Mouse (Mus musculus): ENCODE results near the gene Stard3.

Stard3 gene

DNA sequence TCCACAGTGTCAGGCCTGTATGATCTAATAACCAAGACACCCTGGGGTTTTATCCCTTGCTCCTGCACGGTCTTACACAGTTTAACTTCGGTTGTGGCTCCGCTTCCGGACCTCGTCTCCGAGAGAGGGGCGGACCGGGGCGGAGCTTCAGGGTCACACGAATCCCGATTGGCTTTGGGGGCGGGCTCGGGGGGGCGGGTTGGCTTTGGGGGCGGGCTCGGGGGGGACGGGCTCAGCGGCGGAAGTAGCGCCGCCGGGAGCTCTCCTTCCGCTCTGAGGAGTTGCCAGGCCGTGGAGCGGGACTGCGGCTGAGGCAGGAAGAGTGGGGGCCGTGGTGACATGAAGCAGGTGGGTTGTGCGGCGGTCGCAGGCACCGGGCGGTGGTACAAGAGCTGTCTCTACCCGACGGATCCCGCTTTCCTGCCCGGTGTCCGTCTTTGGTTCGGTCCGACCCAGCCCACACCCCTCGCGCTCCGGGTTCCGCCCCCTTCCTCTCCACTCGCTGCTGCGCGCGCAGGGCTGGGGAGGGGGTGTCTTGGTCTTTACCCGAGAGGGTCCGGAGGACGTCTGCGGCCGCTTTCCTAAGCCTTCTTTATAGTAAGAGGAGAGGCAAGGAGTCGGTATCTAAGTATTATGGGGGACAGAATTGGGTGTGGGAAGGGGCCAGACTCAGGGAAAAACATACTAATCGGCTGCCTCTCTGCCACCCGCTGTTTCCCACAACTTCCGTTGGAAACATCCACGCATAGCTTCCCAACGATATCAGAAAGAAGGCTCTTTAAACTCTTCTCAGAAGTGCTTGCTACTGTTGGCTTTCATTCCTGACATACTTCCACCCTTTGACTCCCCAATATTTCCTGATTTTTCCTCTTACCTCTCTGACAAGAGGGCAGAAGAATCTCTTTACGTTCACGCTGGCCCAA is at the start of gene Stard3:
Stard3 (plus strand) TSS at position 208 of the 923 bp plus-strand sequence.
- DNase-seq, result peak; percentile 87

DNA sequence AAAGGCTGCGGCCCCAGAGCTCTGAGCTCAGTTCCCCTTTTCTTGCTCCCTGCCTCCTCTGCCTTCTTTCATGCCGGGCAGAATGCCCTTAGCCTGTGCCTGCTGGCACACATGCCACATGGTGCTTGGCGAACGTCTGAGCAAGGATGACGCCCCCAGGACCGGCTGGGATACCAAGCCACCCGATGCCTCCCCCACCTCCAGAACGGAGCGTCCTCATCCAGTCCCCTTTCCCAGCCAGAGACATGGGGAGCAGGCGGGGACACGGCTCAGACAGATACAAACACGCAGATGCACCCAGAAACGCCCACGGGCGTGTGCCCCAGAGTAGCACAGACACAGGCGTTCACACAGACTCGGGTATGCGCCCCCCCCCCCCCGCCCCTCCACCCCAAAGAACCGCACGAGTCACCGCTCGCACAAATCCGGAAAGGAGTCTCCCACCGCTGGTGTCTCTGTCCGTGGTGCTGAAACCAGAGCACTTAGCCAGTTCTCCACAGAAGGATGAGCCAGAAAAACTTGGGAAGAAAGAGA is 44.3 kb upstream of the Stard3 start:
- DNase-seq, result peak; percentile 75

DNA sequence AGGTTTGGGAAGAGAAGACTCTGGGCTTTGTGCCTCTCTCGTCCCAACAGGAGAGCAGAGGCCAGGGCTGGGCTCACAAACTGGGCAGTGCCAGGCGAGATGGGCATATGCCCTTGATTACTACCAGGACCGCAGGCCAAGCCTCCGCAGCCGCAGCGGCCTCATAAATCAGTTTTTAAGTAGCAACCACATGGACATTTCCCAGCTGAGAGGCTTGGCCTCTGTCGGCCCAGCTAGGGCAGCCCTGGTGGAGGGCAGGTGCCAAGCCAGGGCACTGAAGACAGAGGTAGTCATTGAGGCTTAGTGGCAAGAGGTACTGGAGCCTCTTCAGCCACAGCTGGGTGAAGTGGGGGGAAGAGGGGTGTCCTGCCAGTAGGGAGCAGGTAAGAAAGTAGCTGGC is 40.7 kb upstream of the Stard3 start:
- no peak for DNase-seq

DNA sequence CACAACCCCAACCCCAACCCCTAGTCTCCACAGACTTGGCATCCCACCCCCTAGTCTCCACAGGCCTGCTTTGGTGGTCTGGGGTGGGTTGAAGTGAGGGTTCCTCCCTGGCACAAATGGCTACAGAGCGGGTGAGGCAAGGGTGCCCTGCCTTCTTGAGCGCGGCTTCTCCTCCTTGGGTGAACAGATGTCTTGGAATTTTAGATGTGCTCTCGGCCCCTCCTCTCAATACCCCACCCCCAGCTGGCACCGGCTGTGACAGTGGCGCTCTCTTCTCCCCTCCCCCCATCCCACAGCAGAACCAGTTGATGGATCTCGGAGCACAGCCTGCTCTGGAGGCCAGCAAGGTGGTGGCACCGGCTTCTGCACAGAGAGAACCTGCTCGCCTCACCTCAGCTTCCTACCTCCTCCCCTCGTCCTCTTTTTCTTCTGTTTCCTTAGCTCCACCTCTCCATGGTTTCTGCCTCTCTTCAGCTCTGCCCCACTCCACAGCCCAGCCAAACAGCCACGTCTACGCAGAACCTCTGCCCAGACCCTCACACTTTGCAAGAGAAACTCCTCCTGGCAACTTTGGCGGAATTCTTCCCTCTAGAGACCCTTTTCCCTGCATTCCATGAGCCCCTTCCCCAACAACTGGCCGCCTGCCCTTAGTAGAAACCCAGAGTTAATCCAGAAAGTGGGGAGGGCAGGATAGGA is 39.6 kb upstream of the Stard3 start:
- peak; percentile 71 for DNase-seq

DNA sequence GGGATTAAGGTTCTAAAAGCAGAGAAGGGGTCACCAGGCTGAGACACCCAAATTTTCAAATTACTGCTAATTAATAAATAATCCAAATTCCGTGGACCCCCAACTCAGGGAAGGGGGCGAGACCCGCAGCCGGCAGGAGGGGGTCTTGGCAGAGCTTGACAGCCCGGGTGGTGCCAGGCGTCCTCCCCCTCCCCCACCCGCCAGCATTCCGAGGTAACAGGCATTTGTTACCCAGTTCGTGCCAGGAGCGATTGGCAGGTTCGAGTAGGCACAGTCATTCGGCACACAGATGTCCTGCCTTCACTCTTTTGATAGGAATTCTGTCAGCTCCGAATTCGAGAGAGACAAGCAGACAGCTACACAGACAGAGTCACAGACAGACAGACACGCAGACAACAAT is 39.0 kb upstream of the Stard3 start:
- peak; percentile 75 for DNase-seq

DNA sequence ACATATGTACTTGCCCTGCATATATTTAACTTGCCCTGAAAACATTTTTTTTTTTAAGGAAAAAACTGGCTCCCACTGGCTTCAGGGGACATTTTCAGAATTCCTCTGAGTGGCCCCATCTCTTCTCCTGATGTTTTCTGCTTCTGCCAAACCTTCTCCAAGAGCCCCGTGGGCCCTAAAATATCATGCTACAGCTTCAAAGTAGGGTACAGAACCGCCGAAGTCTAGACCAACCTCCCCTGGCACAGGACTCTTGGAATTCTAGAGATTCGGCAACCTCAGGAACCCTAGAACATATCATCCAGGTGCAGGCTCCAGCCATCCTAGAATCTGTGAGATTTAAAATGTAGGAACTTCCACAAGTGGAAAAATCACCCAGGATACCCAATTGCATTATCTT is 38.6 kb upstream of the Stard3 start:
- DNase-seq, result no peak

DNA sequence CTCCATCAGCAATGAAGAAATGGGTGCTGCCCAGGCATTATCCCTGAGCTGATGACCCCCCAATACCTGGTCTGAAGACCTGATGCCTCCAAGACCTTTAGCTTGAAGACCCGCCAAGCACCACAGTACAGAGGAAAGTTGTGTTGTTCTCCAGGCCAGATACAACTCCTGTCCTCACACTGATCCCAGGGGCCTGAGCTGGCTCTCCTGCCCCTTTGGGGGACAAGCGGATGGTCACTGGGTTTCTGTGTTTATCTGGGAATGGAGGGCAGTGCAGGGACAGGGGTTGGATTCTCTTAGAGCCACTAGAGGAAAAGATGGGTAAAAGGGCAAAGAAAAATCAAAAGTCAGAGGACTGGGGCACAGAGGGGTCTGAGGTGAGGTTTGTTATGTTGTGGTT is 38.2 kb upstream of the Stard3 start:
- DNase-seq, result peak; percentile 56

DNA sequence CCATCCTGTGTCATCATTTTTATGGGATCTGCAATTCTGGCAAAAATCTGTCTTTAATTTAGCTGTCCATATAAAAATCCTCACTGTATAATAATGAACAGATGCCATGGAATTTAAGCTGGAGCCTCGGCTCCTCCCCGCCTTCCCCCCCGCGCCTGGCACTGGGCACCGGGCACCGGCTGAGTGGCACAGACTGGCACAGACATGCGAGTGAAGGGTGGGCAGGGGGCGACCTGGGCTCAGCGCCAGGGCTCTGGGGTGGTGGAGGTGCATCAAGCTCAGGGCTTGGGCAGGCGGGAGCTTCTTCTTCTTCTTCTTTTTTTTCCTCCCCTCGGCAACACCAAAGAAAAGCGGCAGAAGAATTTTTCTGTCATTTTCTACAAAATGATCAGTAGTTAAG is 37.8 kb upstream of the Stard3 start:
- peak; percentile 79 for DNase-seq

DNA sequence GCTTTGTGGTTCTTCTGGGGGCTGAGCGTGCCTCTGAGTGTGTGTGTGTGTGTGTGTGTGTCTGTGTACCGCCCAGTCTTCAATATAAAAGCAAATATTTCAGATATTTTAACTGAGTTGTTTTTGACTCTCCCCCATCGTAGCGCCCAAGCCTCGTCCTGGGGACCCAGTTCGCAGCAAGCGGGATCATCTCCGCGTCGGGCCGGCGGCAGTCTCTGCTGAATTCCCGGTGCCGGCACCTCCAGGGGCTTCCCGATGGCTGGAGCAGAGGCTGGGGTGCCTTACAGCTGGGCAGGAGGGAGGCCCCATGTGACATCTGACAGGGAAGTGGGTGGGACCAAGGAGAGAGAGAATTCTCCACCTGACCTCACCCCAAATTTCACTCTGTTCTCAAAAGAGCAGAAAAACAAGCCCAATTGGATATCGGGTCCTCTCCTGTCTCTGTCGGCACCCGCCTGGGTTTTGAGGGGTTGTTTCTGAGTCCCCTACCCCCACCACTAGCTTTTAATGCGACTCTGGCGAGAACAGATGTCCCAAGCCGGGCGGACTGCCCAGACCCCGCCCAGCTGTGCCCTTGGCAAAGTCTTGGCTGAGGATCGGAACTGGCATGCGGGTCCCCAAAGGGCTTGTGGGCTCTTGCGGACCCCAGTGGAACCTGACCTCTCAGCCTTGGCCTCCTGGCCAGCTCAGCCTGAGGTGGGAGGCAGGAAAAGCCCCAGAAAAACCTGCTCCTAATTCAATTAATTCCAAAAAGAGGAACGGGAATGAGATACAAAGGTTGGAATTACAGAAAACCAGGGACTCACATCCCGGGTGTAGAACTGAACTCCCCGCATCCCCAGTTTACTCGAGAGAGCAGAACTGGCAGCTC is 37.1 kb upstream of the Stard3 start:
- peak; percentile 76 for DNase-seq

DNA sequence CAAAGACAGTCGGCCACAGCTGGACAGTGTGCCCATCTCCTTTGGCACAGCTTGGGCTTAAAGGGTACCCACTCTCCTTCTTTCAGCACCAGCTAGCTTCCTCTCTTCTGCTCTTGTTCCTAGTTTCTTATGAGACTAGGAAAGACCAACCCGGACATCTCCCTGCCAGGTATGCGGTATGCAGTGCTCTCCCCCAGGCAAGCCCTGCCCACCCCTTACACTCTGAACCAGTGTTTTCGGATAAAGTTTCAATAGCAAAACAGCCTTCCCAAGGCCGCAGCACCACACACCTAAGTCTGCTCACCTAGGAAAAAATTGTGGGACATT is 36.5 kb upstream of the Stard3 start:
- no peak for DNase-seq

DNA sequence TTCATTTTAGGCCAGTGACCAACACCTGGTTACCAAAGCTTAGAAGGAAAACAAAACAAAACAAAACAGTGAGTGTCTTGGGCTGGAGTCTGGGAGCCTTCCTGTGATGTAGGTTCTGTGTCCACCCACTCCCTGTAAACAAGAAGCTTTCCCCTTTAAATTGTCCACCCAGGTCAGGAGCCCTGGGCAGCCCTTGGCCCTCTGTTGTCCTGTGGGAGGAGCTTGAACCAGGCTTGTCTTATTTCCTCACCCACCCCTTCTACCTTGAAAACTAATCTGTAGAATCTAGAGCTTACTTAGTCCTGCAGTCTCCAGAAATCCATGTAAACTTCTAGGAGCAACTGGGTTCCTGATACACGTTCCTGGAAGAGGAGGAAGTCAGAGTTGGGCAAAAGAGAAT is 36.0 kb upstream of the Stard3 start:
- DNase-seq, result peak; percentile 63

DNA sequence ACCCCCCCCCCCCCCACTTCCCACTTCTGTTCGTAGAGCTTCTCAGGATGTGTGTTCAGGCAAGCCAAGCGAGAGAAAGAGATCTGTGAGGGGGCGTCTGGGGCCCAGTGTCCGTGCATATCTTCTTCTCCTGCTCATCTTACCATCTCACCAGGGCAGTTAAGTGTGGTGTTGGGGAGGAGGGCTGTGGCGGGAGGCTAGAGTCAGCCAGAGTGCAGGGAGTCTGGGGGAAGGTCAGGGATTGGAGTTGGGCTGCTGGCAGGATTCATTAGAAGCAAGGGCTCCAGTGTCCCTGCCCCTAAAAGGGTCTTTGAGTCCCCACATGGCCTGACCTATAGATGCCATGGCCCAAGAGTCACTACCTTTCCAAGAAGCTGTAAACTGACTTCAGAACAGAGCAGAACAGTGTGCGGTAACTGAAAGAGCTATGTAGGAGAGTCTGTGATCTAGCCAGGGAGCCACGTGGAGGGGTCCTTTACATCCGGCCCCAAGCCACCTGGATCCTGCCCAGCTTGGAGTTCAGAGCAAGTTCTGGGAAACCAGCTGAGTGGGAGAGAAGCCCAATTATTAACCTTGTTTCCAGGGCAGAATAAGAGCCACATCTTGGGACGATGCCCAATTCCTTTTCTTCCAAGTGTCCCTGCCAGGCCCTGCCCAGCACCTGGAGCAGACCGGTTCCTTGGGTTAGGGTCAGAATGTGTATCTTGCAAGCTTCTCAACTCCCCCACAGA is 34.9 kb upstream of the Stard3 start:
- peak; percentile 64 for DNase-seq

DNA sequence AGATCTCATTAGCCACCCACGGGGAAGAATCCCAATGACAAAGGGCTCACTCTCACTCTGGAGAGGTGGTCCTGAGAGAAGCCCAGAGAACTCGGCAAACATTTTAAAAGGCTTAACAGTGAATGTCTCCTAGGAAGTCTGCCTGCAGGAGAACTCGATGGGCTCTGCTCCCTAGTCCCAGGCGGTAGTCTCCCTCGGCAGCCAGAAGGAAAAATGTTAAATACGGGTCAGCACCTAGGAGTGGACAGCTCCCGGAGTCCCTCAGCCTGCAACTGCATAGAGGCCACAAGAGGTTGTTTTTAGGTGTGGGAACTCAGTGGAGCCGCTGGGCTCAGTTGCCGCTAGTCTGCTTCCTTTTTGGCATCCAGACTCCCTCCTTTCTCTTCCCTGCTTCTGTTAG is 34.2 kb upstream of the Stard3 start:
- DNase-seq, result peak; percentile 42

DNA sequence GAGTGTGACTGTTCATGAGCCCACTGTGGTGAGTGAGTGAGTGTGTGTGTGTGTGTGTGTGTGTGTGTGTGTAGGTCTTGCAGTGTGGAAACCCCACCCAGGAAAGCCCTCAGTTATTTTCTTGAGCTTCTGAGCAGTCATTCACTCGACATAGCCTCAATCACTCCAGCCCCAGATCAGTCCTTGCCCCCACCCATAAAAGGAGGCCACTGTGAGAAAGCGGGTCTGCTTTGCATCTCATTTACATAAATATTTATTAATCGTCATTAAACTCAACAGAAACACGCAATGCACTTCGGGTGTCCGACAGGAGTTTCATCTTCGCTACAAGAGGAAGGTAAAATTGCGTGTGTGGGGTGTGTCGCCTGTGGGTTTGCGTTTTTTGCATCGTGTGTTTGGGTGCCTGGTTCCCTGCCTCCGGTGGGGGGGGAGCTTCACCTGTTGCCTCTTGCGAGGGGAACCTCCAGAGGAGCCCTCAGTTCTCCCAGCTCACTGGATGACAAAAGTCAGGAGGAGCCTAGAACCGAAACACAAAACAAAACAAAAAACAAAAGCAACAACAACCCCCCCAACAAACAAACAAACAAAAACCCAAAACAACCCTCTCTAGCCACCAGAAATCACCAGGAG is 32.9 kb upstream of the Stard3 start:
- DNase-seq, result peak; percentile 56

DNA sequence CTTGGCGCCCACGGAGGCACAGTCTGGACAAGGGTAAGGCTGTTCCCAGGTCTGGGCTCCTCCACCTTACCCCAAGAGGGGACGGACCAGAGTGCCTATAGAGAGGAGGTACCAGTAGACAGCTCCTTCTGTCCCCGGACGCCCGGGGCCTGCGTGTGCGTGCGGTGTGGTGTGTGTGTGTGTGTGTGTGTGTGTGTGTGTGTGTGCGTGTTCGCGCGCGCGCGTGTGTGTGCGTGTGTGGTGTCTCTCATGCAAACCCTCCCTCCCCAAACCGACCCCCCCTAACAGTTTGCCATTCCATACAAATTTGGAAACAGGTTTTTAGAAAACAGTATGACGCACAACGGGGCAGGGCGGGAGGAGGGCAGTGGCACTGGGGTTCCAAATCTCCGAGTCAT is 32.3 kb upstream of the Stard3 start:
- peak; percentile 60 for DNase-seq

DNA sequence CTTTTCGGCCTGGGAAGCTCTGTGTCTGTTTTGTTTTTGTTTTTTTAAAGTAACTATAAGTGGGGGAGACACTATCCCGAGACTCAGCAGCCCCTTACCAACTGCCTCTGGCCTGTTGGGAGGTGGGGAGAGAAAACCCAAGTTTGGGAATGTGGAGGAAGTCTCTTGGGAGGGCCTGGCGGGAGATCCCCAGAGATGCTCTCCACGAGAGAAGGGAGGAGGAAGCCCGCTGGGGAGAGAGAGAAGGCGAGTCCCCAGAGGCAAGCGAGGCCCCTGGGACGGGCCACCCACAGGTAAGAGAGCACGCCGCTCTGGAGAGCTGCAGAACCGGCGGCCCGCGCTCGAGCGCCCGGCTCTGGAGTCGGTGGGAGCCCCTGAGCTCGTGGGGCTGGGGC is 31.4 kb upstream of the Stard3 start:
- DNase-seq, result peak; percentile 43

DNA sequence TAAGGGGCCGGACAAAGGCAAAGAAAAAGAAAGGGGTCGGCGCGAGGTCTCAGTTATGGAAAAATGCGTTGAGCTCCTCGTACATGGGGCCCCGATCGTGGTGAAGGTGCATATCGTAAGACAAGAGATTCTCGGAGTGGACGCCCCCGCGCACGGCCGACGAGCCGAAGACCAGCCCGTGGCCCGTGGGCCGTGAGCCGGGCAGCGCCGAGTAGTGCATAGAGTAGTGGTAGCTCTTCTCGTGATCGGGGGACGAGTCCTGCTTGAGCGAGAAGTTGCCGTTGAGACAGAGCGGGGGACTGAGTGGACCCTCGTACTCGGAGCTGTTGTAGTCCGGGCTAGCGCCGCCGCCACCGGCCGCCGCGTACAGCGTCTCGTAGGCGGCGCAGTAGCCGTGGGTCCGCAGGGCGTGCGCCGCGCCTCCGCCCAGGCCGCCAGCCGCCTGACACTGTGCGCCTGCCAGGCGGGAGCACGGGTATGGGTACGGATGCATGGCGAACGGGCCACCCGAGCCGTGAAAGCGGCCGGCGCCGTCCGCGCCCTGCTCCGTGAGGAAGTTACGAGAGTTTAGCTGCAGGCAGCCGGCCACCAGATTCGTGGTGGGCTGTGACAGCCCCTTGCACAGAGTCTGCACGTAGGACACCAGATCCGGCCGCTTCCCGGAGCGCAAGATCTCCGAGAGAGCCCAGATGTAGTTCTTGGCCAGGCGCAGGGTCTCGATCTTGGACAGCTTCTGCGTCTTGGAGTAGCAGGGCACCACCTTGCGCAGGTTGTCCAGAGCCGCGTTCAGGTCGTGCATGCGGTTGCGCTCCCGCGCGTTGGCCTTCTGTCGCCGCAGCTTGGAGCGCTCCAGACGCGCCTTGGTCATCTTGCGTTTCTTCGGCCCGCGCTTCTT is 30.8 kb upstream of the Stard3 start:
- no peak for DNase-seq

DNA sequence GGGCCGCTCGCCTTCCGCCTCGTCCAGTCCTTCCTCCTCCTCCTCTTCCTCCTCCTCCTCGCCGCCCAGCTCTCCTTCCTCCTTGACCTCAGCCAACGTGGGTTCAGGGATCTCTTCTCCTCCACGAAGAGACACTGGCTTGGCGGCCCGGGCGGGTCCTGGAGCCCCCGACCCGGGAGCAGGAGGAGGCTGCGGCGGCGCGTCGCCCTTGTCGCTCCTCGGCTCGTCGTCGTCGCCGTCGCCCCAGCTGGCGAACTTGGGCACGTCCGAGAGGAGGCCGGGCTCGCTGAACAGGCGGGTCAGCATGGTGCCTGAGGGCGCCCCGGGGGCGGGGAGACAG is 30.2 kb upstream of the Stard3 start:
- peak; percentile 75 for DNase-seq

DNA sequence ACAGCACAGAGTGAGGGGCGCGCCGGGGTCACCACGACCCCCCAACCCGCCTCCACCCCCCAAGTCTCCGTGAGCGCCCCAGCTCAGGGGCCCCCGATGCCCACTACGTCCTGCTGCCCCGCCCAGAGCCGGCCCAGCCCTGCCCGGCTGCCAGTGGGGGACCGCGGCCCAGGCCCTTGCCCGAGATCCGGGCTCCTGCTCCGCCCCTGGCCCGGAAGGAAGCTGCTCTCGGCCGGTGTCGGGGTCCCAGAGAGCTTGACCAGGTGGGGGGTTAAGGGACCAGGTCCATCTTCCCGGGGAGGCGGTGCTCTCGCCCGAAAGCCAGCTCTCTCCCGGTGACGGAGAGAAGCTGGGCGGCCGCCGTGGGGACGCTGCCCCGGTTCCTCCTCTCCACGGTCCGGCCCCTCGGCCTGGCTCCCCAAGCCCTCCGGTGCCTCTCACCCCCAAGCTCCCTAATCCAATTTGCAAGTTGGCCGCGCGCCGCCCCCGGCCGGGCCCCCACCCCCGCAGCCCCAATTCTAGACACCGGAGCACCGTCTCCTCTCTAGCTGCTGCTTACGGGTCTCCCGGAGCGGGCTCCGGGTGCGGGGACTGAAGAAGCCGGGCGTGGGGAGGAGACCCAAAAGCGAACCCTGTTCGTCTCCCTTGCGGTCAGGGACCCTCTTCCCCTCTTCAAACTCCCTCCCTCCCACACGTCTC is 29.6 kb upstream of the Stard3 start:
- peak; percentile 76 for DNase-seq

Measured in cerebellum, adult 11-12 months (tissue).